Mouse (Mus musculus) kidney, embryonic 16.5 days (tissue): Measurements from ENCODE around the gene Fgfr2. TPM values are rescaled to one million over a fixed set of nuclear protein-coding genes. Genes with fewer than 3 reads are reported as not detected.

ENCODE experiments used
- ATAC-seq: fragments of 200-750 bp; cut with Nextera tagmentation; 2 replicates; pipeline ENCODE4 v1.8.0; 2017; ENCODE audit warnings: moderate TSS enrichment; ENCODE audit not compliant: low FRiP score, low TSS enrichment
- H3K27ac ChIP-seq: fragments of 300-500 bp; sonication (generic); 2 replicates; pipeline ENCODE4 v1.5.1; 2014; ENCODE audit warnings: low read length
- H3K27me3 ChIP-seq: fragments of 300-500 bp; sonication (generic); 2 replicates; pipeline ENCODE4 v1.6.1; 2014; ENCODE audit warnings: low read length, control low read depth, mixed read lengths; ENCODE audit not compliant: insufficient read depth
- H3K36me3 ChIP-seq: fragments of 300-500 bp; sonication (generic); 2 replicates; pipeline ENCODE4 v1.6.1; 2014; ENCODE audit warnings: low read length, control low read depth, mixed read lengths; ENCODE audit not compliant: insufficient read depth
- H3K4me1 ChIP-seq: fragments of 300-500 bp; sonication (generic); 2 replicates; pipeline ENCODE4 v1.6.1; 2014; ENCODE audit warnings: low read length, control low read depth, mixed read lengths; ENCODE audit not compliant: insufficient read depth
- H3K4me2 ChIP-seq: fragments of 300-500 bp; sonication (generic); replicated peaks from 2 replicates; pipeline ENCODE4 v1.6.1; 2014; ENCODE audit warnings: low read depth, low read length
- H3K4me3 ChIP-seq: fragments of 300-500 bp; sonication (generic); 2 replicates; pipeline ENCODE4 v1.5.1; 2014; ENCODE audit warnings: mild to moderate bottlenecking, low read length
- H3K9ac ChIP-seq: fragments of 300-500 bp; sonication (generic); replicated peaks from 2 replicates; pipeline ENCODE4 v1.6.1; 2014; ENCODE audit warnings: low read length
- H3K9me3 ChIP-seq: fragments of 300-500 bp; sonication (generic); 2 replicates; pipeline ENCODE4 v1.6.1; 2016; ENCODE audit warnings: low read length, control low read depth
- WGBS: fragments of 180-500 bp; shearing (Covaris S2); extraction: QIAGEN DNeasy Blood & Tissue Kit; methylation state at CpG from one replicate; pipeline ENCODE4 v1.1.7; 2014; 5-methylcytosine and 5-hydroxymethylcytosine counted together
- polyA plus RNA-seq: library from polyadenylated mRNA; unstranded; fragments of >200 nt; fragmentation: Nextera tagmentation; extraction: Ambion mirVana; gene quantifications from 2 replicates; pipeline ENCODE4 v1.2.1, GENCODE M21; 2015

The Fgfr2 gene
- polyA plus RNA-seq, 1 experiment from 2014 or later, result 118 TPM

GRCm38 (mm10) chr7:130475970-130476369, 2647.2 kb downstream of the Fgfr2 start:
- H3K4me2 ChIP-seq, result no peak overlapping the region
- no peak overlapping the region for H3K9ac ChIP-seq
- 4% methylated on average over 2 of the region's 2 CpGs for WGBS
- ATAC-seq, result peak; percentile 90
- no peaks in the 10 kb centered on the region for H3K9me3 ChIP-seq
- H3K4me3 ChIP-seq, result no peak overlapping the region
- no peaks in the 10 kb centered on the region for H3K27me3 ChIP-seq
- peaks cover 3% of the 10 kb centered on the region; the same call in 1 of the 2 replicates for H3K36me3 ChIP-seq
- H3K4me1 ChIP-seq, result peaks cover 8% of the 10 kb centered on the region
- H3K27ac ChIP-seq, result no peak overlapping the region

GRCm38 (mm10) chr7:130473881-130474280, 2649.3 kb downstream of the Fgfr2 start:
- H3K4me3 ChIP-seq, result no peak overlapping the region
- 73% methylated on average over 3 of the region's 3 CpGs for WGBS
- H3K36me3 ChIP-seq, result no peaks in the 10 kb centered on the region
- no peak overlapping the region for H3K27ac ChIP-seq
- no peak for ATAC-seq
- no peaks in the 10 kb centered on the region for H3K27me3 ChIP-seq
- no peak overlapping the region for H3K4me2 ChIP-seq
- H3K4me1 ChIP-seq, result peaks cover 12% of the 10 kb centered on the region
- no peaks in the 10 kb centered on the region for H3K9me3 ChIP-seq
- H3K9ac ChIP-seq, result no peak overlapping the region

- Histone ChIP-seq H3K4me1 (peaks cover 12% of the 10 kb centered on the region), H3K9me3 (no peaks in the 10 kb centered on the region), H3K27me3 (no peaks in the 10 kb centered on the region), H3K27ac (no peak overlapping the region), H3K9ac (no peak overlapping the region), H3K4me3 (no peak overlapping the region), H3K4me2 (no peak overlapping the region), H3K36me3 (no peaks in the 10 kb centered on the region)
- WGBS, result 40% methylated on average over 6 of the region's 6 CpGs
- ATAC-seq, result no peak
Measured at GRCm38 (mm10) chr7:130472683-130473082, 2650.5 kb downstream of the Fgfr2 start.

- peaks cover 12% of the 10 kb centered on the region for H3K4me1 ChIP-seq
- 32% methylated on average over 6 of the region's 6 CpGs for WGBS
- no peaks in the 10 kb centered on the region for H3K27me3 ChIP-seq
- no peaks in the 10 kb centered on the region for H3K36me3 ChIP-seq
- ATAC-seq, result no peak
- H3K4me3 ChIP-seq, result no peak overlapping the region
- H3K27ac ChIP-seq, result no peak overlapping the region
- no peak overlapping the region for H3K4me2 ChIP-seq
- no peaks in the 10 kb centered on the region for H3K9me3 ChIP-seq
- no peak overlapping the region for H3K9ac ChIP-seq
Measured at GRCm38 (mm10) chr7:130471045-130471444, 2652.1 kb downstream of the Fgfr2 start.

DNA sequence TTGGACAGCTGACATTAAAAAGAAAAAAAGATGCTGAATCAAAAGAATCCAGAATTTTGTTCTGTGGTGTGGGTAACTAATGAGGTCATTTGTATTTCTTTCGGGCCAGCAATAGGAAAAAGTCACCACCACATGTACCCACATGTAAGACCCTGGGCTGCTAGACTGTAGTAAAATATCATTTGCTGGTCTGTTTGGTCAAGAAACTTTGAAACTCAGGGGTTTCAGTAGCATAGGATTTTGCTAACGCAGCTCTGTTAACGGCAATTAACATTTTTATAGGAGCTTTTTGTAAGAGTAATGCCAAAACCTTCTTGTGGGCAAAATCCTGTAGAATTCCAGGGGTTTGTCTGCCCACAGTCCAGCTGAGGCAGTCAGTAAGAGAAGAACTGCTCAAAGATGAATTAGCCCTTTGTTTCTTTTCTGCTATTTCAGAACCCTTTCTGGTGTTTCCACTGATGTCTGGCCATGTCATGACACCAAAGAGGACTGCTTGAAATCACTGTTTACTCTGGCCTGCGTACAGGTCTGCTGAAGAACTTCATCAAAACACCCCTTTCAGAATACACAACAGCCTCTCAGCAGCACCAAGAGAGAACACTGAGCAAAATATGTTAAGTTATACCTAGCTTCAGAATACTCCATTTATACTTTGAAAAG, 2667.4 kb downstream of the Fgfr2 start:
- 76% methylated on average over 4 of the region's 4 CpGs for WGBS
- Histone ChIP-seq H3K36me3 (peaks cover 14% of the 10 kb centered on the region), H3K27ac (no peak overlapping the region), H3K4me1 (no peaks in the 10 kb centered on the region), H3K9ac (no peak overlapping the region), H3K4me2 (no peak overlapping the region), H3K27me3 (no peaks in the 10 kb centered on the region), H3K4me3 (no peak overlapping the region), H3K9me3 (no peaks in the 10 kb centered on the region)
- ATAC-seq, result no peak

- H3K4me3 ChIP-seq, result no peak overlapping the region
- no peak overlapping the region for H3K9ac ChIP-seq
- no peak overlapping the region for H3K27ac ChIP-seq
- H3K4me2 ChIP-seq, result no peak overlapping the region
- no peak for ATAC-seq
- H3K4me1 ChIP-seq, result no peaks in the 10 kb centered on the region
- 73% methylated on average over 3 of the region's 3 CpGs for WGBS
- no peaks in the 10 kb centered on the region for H3K9me3 ChIP-seq
- H3K27me3 ChIP-seq, result no peaks in the 10 kb centered on the region
- H3K36me3 ChIP-seq, result peaks cover 13% of the 10 kb centered on the region
Measured at GRCm38 (mm10) chr7:130454226-130454625, 2668.9 kb downstream of the Fgfr2 start.

- Histone ChIP-seq H3K9ac (no peak overlapping the region), H3K36me3 (peaks cover 3% of the 10 kb centered on the region; the same call in 1 of the 2 replicates), H3K4me1 (no peaks in the 10 kb centered on the region), H3K4me2 (no peak overlapping the region), H3K27me3 (no peaks in the 10 kb centered on the region), H3K9me3 (no peaks in the 10 kb centered on the region), H3K27ac (no peak overlapping the region), H3K4me3 (no peak overlapping the region)
- 83% methylated on average over 5 of the region's 5 CpGs for WGBS
- no peak for ATAC-seq
Measured at GRCm38 (mm10) chr7:130435776-130436175, 2687.4 kb downstream of the Fgfr2 start.

GRCm38 (mm10) chr7:130432141-130432540, 2691.0 kb downstream of the Fgfr2 start:
- Histone ChIP-seq H3K27me3 (no peaks in the 10 kb centered on the region), H3K4me3 (no peak overlapping the region), H3K4me2 (no peak overlapping the region), H3K9ac (no peak overlapping the region), H3K9me3 (no peaks in the 10 kb centered on the region), H3K4me1 (no peaks in the 10 kb centered on the region), H3K36me3 (peaks cover 3% of the 10 kb centered on the region; the same call in 1 of the 2 replicates), H3K27ac (no peak overlapping the region)
- no peak for ATAC-seq
- WGBS, result 89% methylated on average over 2 of the region's 2 CpGs

GRCm38 (mm10) chr7:130426586-130426985, 2696.6 kb downstream of the Fgfr2 start:
- H3K4me2 ChIP-seq, result no peak overlapping the region
- H3K36me3 ChIP-seq, result no peaks in the 10 kb centered on the region
- no peaks in the 10 kb centered on the region for H3K9me3 ChIP-seq
- H3K27ac ChIP-seq, result 0 out of 2 replicates have a peak overlapping the region, but pooled peaks have one; percentile 4
- H3K27me3 ChIP-seq, result no peaks in the 10 kb centered on the region
- no peak overlapping the region for H3K9ac ChIP-seq
- no peak overlapping the region for H3K4me3 ChIP-seq
- peak; percentile 65 for ATAC-seq
- peaks cover 5% of the 10 kb centered on the region for H3K4me1 ChIP-seq
- 3% methylated on average over 5 of the region's 5 CpGs for WGBS

DNA sequence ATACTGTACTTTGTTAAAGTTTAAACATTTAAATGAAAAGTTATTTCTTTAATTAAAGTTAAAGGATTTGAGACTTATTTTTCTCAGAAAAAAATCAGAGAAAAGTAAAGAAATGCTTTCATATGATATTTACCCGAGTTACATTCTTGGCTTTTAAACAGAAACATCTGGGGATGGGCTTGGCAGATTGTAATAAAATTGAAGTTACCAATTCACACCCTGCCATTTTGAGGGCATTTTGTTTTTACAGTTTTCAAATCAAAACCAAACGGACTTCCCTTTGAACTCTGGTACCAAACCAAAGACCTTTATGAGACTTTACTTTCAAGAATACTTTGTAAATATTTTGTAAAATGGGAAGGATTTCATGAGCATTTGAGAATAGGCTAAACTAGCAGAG, 2697.2 kb downstream of the Fgfr2 start:
- Histone ChIP-seq H3K4me3 (no peak overlapping the region), H3K27me3 (no peaks in the 10 kb centered on the region), H3K4me2 (no peak overlapping the region), H3K27ac (no peak overlapping the region), H3K9me3 (no peaks in the 10 kb centered on the region), H3K36me3 (no peaks in the 10 kb centered on the region), H3K4me1 (peaks cover 5% of the 10 kb centered on the region), H3K9ac (no peak overlapping the region)
- ATAC-seq, result no peak
- 34% methylated on average over 2 of the region's 2 CpGs for WGBS
